Mouse (Mus musculus): ENCODE measurements around the gene Crybg1. TPM values are rescaled to one million over a fixed set of nuclear protein-coding genes. Genes with fewer than 3 reads are reported as not detected.

Crybg1 gene
- polyA plus RNA-seq, 1 experiment: 0.41 TPM

DNA sequence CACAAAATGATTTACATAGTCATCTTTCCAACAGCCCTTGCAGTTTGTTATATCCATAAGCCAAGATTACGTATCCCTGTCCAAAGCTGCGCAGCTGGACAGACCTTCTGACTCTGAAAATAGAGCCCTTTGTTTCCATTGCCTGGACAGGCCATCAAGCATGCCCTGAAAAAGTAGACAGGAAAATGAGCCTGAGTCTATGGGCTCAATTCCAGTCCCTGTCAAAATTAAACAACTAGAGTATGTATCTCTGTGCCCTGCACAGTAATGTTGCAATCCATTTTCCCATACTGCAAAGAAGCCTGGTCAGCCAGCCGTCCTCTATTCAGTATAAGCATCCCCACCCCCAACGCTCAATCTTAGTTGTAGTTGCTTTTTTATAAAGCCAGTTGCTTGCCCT lies 141.8 kb downstream of the Crybg1 start:
- Histone ChIP-seq H3K27ac (ENCODE audit: control insufficient read depth, insufficient read depth, low read depth, low read length) (no peak overlapping the region), H3K27me3 (ENCODE audit: control insufficient read depth, insufficient read depth, low read length) (peaks cover 6% of the 10 kb centered on the region), H3K36me3 (ENCODE audit: control insufficient read depth, insufficient read depth, low read length) (no peaks in the 10 kb centered on the region), H3K4me3 (ENCODE audit: control insufficient read depth, low read depth, low read length) (no peak overlapping the region), H3K4me1 (ENCODE audit: control insufficient read depth, insufficient read depth, low read length) (peaks cover 9% of the 10 kb centered on the region; the same call in 1 of the 2 replicates)
- no peak for TF ChIP-seq CTCF (IDR thresholded peaks at IDR 0.05; ENCODE audit: control insufficient read depth, insufficient read depth, insufficient replicate concordance, low read depth, low read length)
- TF ChIP-seq POLR2A (IDR thresholded peaks at IDR 0.05; ENCODE audit: control insufficient read depth, low read depth, low read length): no peak

DNA sequence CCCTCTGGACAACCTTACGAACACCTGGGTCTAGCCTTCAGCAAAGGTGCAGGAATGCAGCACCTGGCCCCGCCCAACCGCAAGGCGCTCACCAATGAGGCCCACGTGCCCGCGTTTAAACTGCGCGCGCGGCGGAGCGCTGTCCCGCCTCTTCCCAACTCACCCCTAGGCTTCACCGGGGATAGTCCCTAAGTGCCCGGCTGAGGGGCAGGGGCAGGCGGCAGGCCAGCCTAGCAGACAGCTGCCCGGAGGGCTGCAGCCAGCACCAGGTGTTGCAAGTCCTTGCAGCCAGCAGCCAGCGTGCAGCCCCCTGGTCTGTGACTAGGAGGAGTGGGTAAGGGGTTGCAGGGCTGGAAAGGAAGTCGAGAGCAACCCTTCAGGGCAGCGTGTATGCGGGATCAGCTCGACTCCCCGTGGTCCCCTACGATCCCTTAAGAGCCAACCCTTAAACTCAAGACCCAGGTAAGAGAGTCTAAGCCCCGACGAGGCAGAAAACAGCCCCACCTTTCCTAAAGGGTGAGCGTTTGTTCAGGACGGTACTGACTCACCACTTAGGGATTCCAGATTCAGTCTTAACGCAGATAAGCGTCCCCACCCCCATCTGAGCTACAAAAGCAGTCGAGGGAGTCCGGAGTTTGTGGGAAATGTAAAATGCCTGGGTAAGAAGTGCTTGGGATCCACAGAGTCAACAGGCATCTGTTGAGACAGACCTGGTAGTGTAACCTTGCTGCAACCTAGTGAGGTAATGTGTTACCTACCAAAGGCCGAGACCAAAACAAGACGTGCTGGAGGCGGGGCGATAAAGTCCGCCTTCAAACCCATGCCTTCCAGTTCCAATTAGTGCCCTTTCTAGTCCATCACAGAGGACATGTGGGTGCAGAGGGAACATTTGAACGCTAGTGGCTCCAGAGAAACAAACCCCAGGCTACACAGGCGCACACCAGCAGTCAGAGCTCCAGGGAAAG lies 142.7 kb downstream of the Crybg1 start:
- no peak for TF ChIP-seq CTCF (IDR thresholded peaks at IDR 0.05; ENCODE audit: control insufficient read depth, insufficient read depth, insufficient replicate concordance, low read depth, low read length)
- TF ChIP-seq POLR2A (IDR thresholded peaks at IDR 0.05; ENCODE audit: control insufficient read depth, low read depth, low read length): no peak
- peaks cover 6% of the 10 kb centered on the region for H3K27me3 ChIP-seq (ENCODE audit: control insufficient read depth, insufficient read depth, low read length)
- H3K36me3 ChIP-seq (ENCODE audit: control insufficient read depth, insufficient read depth, low read length): no peaks in the 10 kb centered on the region
- peak overlapping the region; percentile 20; the same call in 1 of the 2 replicates for H3K4me3 ChIP-seq (ENCODE audit: control insufficient read depth, low read depth, low read length)
- no peak overlapping the region for H3K27ac ChIP-seq (ENCODE audit: control insufficient read depth, insufficient read depth, low read depth, low read length)
- H3K4me1 ChIP-seq (ENCODE audit: control insufficient read depth, insufficient read depth, low read length): peaks cover 9% of the 10 kb centered on the region; the same call in 1 of the 2 replicates

DNA sequence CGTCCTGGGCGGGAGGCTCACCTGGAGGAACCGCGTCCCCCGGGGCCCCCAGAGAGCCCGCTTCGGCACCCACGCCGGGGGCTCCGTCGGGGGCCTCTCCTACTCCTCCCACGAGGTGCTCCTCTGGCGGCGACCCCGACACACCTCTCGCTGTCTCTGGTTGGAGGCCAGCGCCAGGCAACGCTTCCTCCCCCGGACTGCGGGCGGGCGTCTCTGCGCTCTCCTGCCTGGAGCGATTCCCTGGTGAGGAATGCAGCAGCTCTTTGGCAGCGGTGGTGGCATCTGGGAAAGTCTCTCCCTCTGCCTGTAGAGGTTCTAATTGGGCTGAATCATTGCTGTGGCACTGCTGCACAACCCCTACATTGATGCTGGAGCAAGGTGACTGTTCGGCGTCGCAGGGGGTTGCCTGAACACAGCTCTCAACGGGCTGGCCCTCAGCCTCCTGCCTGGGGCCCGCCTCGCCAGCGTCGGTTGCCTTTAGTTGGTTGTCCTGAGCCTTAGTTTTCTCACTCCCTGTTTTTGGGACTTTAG lies 144.4 kb downstream of the Crybg1 start:
- peak overlapping the region; percentile 83 for H3K4me3 ChIP-seq (ENCODE audit: control insufficient read depth, low read depth, low read length)
- no peak for TF ChIP-seq CTCF (IDR thresholded peaks at IDR 0.05; ENCODE audit: control insufficient read depth, insufficient read depth, insufficient replicate concordance, low read depth, low read length)
- no peak overlapping the region for H3K27ac ChIP-seq (ENCODE audit: control insufficient read depth, insufficient read depth, low read depth, low read length)
- no peaks in the 10 kb centered on the region for H3K36me3 ChIP-seq (ENCODE audit: control insufficient read depth, insufficient read depth, low read length)
- peaks cover 9% of the 10 kb centered on the region; the same call in 1 of the 2 replicates for H3K4me1 ChIP-seq (ENCODE audit: control insufficient read depth, insufficient read depth, low read length)
- peaks cover 6% of the 10 kb centered on the region for H3K27me3 ChIP-seq (ENCODE audit: control insufficient read depth, insufficient read depth, low read length)

DNA sequence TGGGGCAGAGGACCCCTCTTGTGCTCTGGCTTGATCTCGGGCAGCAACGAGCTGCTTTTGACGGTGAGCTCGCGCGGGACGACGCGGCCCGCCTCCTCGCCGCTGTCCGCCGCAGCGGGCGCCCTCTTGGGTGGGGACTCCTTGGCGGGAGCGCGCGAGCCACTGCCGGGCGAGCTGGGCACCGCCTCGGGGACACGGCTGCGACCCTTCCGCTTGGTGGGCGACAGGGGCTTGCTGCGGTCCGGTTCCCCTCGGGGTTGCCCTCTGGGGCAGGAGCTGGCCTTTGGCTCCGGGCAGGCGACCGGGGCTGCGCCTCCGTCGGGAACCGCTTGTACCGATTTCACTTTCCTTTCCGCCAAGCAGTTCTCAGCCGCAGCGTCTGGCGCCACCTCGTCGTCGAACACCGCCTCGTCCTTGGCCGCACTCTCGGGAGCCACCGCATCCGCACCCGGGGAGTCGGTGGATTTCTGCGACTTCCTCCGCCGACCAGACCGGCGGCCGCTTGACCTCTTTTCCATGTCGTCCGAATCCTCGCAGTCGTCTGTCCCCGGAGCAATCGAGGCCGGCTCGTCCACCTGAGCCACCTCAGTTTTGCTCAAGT lies 145.0 kb downstream of the Crybg1 start:
- H3K27ac ChIP-seq (ENCODE audit: control insufficient read depth, insufficient read depth, low read depth, low read length): no peak overlapping the region
- peak overlapping the region; percentile 83 for H3K4me3 ChIP-seq (ENCODE audit: control insufficient read depth, low read depth, low read length)
- H3K36me3 ChIP-seq (ENCODE audit: control insufficient read depth, insufficient read depth, low read length): no peaks in the 10 kb centered on the region
- TF ChIP-seq CTCF (IDR thresholded peaks at IDR 0.05; ENCODE audit: control insufficient read depth, insufficient read depth, insufficient replicate concordance, low read depth, low read length) (no peak), POLR2A (IDR thresholded peaks at IDR 0.05; ENCODE audit: control insufficient read depth, low read depth, low read length) (no peak)
- peaks cover 9% of the 10 kb centered on the region; the same call in 1 of the 2 replicates for H3K4me1 ChIP-seq (ENCODE audit: control insufficient read depth, insufficient read depth, low read length)
- H3K27me3 ChIP-seq (ENCODE audit: control insufficient read depth, insufficient read depth, low read length): peaks cover 6% of the 10 kb centered on the region

DNA sequence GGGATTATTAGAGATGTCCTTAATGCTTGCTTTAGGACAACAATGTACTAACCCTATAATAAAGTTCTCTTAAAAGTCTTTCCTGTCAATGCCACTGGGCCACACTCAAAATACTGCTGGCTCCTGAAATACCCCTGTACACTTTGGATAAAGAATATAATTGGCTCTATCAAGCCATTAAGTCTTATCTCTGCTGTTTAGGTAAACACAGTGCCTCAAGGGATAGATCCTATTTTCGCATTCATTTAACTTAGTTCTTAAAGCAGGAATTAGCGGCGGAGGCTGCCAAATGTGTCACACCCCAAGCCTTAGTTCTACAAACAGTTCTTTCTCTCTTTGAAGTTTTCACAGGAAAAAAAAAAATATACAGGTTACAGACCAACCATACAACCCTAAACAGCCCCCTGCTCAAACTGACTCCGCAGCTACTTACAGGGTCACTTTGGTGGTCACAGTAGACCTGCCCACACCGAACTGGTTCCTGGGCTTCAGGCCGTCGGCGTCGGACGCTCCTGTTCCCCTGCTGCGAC lies 145.6 kb downstream of the Crybg1 start:
- Histone ChIP-seq H3K27ac (ENCODE audit: control insufficient read depth, insufficient read depth, low read depth, low read length) (no peak overlapping the region), H3K27me3 (ENCODE audit: control insufficient read depth, insufficient read depth, low read length) (peaks cover 6% of the 10 kb centered on the region), H3K4me3 (ENCODE audit: control insufficient read depth, low read depth, low read length) (peak overlapping the region; percentile 83), H3K4me1 (ENCODE audit: control insufficient read depth, insufficient read depth, low read length) (peaks cover 9% of the 10 kb centered on the region; the same call in 1 of the 2 replicates), H3K36me3 (ENCODE audit: control insufficient read depth, insufficient read depth, low read length) (no peaks in the 10 kb centered on the region)
- TF ChIP-seq POLR2A (IDR thresholded peaks at IDR 0.05; ENCODE audit: control insufficient read depth, low read depth, low read length): no peak
- TF ChIP-seq CTCF (IDR thresholded peaks at IDR 0.05; ENCODE audit: control insufficient read depth, insufficient read depth, insufficient replicate concordance, low read depth, low read length): no peak

DNA sequence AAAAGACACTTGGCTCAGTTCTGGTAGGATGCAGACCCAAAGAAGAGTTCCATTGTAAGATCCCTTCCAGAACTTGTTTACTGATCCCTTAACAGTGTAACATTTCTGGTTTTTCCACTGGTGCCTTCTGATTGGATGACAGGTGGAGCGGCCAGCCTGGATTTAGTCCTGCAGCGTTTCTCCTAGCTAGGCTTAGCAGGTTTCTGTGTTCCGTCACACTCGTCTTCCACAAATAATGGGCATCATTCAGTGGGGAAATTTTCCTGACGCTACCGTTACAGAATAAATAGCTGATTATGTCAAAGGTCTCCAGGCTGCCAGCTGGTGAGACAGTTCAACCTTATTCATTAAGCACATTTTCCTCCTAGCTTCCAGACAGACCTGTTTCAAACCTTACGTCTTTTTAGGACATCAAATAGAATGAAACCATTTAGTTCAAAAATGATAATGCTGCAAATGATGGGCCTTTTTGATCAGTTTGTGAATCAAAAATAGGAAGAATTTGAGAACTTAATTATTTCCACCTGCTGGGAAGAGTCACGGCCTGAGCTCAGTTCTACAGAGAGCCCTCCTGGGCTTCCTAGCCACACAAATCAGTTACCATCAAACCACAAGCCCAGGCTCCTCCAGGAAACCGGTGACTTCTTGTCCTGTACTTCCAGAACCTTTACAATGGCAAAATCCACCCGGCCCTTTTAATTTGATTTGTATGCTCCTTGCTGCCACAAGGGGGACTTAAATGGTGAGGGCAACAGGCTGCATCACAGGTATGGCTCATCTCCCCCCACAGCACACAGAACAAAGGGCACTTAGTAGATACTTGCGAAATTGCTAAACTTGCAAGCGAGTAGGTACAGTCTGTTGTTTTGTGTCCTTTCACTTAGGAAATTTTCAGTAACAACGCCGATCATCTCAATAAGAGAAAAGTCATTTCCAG lies 146.4 kb downstream of the Crybg1 start:
- no peak overlapping the region for H3K4me3 ChIP-seq (ENCODE audit: control insufficient read depth, low read depth, low read length)
- H3K27ac ChIP-seq (ENCODE audit: control insufficient read depth, insufficient read depth, low read depth, low read length): no peak overlapping the region
- TF ChIP-seq POLR2A (IDR thresholded peaks at IDR 0.05; ENCODE audit: control insufficient read depth, low read depth, low read length) (no peak), CTCF (IDR thresholded peaks at IDR 0.05; ENCODE audit: control insufficient read depth, insufficient read depth, insufficient replicate concordance, low read depth, low read length) (0 out of 2 replicates have a peak, but pooled peaks have one; percentile 20)
- H3K36me3 ChIP-seq (ENCODE audit: control insufficient read depth, insufficient read depth, low read length): no peaks in the 10 kb centered on the region
- H3K27me3 ChIP-seq (ENCODE audit: control insufficient read depth, insufficient read depth, low read length): peaks cover 6% of the 10 kb centered on the region
- H3K4me1 ChIP-seq (ENCODE audit: control insufficient read depth, insufficient read depth, low read length): peaks cover 9% of the 10 kb centered on the region; the same call in 1 of the 2 replicates
